Mouse (Mus musculus) heart, embryonic 12.5 days (tissue): ENCODE measurements around the gene Limch1. TPM values are rescaled to one million over a fixed set of nuclear protein-coding genes. Genes with fewer than 3 reads are reported as not detected.

Experiments used
- ATAC-seq: fragments of 200-750 bp; cut with Nextera tagmentation; 2 replicates; pipeline ENCODE4 v1.8.0; 2017; ENCODE audit warnings: moderate TSS enrichment, moderate library complexity; ENCODE audit not compliant: insufficient number of reproducible peaks, low FRiP score
- H3K27ac ChIP-seq: fragments of 300-500 bp; sonication (generic); 2 replicates; pipeline ENCODE4 v1.5.1; 2016; ENCODE audit warnings: mild to moderate bottlenecking, moderate library complexity; ENCODE audit not compliant: poor library complexity, severe bottlenecking
- H3K27me3 ChIP-seq: fragments of 300-500 bp; sonication (generic); replicated peaks from 2 replicates; pipeline ENCODE4 v1.6.1; 2016; ENCODE audit warnings: mild to moderate bottlenecking, moderate library complexity
- H3K36me3 ChIP-seq: fragments of 300-500 bp; sonication (generic); 2 replicates; pipeline ENCODE4 v1.6.1; 2016; ENCODE audit warnings: mild to moderate bottlenecking, moderate library complexity
- H3K4me1 ChIP-seq: fragments of 300-500 bp; sonication (generic); replicated peaks from 2 replicates; pipeline ENCODE4 v1.6.1; 2016; ENCODE audit warnings: mild to moderate bottlenecking
- H3K4me2 ChIP-seq: fragments of 300-500 bp; sonication (generic); 2 replicates; pipeline ENCODE4 v1.6.1; 2016; ENCODE audit warnings: mild to moderate bottlenecking, moderate library complexity
- H3K4me3 ChIP-seq: fragments of 300-500 bp; sonication (generic); 2 replicates; pipeline ENCODE4 v1.5.1; 2016; ENCODE audit warnings: mild to moderate bottlenecking
- H3K9ac ChIP-seq: fragments of 300-500 bp; sonication (generic); 2 replicates; pipeline ENCODE4 v1.6.1; 2016; ENCODE audit warnings: mild to moderate bottlenecking, moderate library complexity
- H3K9me3 ChIP-seq: fragments of 300-500 bp; sonication (generic); replicated peaks from 2 replicates; pipeline ENCODE4 v1.6.1; 2016; ENCODE audit warnings: mild to moderate bottlenecking, moderate library complexity
- WGBS: fragments of 180-500 bp; shearing (Covaris S2); methylation state at CpG from one replicate; pipeline ENCODE4 v1.1.7; 2016; 5-methylcytosine and 5-hydroxymethylcytosine counted together
- polyA plus RNA-seq: library from polyadenylated mRNA; unstranded; fragments of >200 nt; fragmentation: Nextera tagmentation; extraction: Ambion mirVana; gene quantifications from 2 replicates; pipeline ENCODE4 v1.2.1, GENCODE M21; 2016

Gene Limch1
- polyA plus RNA-seq, 1 experiment from 2014 or later: 25.0 TPM

- 58% methylated on average over 19 of the region's 19 CpGs for WGBS
- Histone ChIP-seq H3K9ac (no peak overlapping the region), H3K9me3 (no peaks in the 10 kb centered on the region), H3K4me3 (no peak overlapping the region), H3K27me3 (peaks cover 22% of the 10 kb centered on the region; the same call in 1 of the 2 replicates), H3K36me3 (0 out of 2 replicates have a peak, but pooled peaks cover 4% of the 10 kb centered on the region), H3K27ac (no peak overlapping the region), H3K4me1 (no peaks in the 10 kb centered on the region), H3K4me2 (no peak overlapping the region)
- ATAC-seq: no peak
These were observed 233.9 kb downstream of the Limch1 start for GRCm38 (mm10) chr5:66979332-66980218.

GRCm38 (mm10) chr5:66980862-66981261 is 235.2 kb downstream of the Limch1 start:
- H3K9me3 ChIP-seq: no peaks in the 10 kb centered on the region
- no peaks in the 10 kb centered on the region for H3K4me1 ChIP-seq
- H3K36me3 ChIP-seq: no peaks in the 10 kb centered on the region
- H3K4me3 ChIP-seq: no peak overlapping the region
- H3K9ac ChIP-seq: no peak overlapping the region
- peaks cover 31% of the 10 kb centered on the region for H3K27me3 ChIP-seq
- no peak for ATAC-seq
- H3K4me2 ChIP-seq: no peak overlapping the region
- 65% methylated on average over 4 of the region's 4 CpGs for WGBS
- no peak overlapping the region for H3K27ac ChIP-seq

GRCm38 (mm10) chr5:66983104-66983503 is 237.5 kb downstream of the Limch1 start:
- 81% methylated on average over 5 of the region's 5 CpGs for WGBS
- no peaks in the 10 kb centered on the region for H3K9me3 ChIP-seq
- H3K4me3 ChIP-seq: no peak overlapping the region
- H3K27ac ChIP-seq: no peak overlapping the region
- peaks cover 51% of the 10 kb centered on the region for H3K27me3 ChIP-seq
- ATAC-seq: no peak
- no peak overlapping the region for H3K9ac ChIP-seq
- H3K36me3 ChIP-seq: no peaks in the 10 kb centered on the region
- no peaks in the 10 kb centered on the region for H3K4me1 ChIP-seq
- H3K4me2 ChIP-seq: no peak overlapping the region

- Histone ChIP-seq H3K27me3 (peaks cover 75% of the 10 kb centered on the region), H3K4me2 (no peak overlapping the region), H3K9ac (no peak overlapping the region), H3K27ac (no peak overlapping the region), H3K4me3 (no peak overlapping the region), H3K9me3 (no peaks in the 10 kb centered on the region), H3K36me3 (no peaks in the 10 kb centered on the region), H3K4me1 (no peaks in the 10 kb centered on the region)
- ATAC-seq: no peak
- WGBS: 85% methylated on average over 4 of the region's 4 CpGs
These were observed 243.3 kb downstream of the Limch1 start for GRCm38 (mm10) chr5:66988926-66989325.

DNA sequence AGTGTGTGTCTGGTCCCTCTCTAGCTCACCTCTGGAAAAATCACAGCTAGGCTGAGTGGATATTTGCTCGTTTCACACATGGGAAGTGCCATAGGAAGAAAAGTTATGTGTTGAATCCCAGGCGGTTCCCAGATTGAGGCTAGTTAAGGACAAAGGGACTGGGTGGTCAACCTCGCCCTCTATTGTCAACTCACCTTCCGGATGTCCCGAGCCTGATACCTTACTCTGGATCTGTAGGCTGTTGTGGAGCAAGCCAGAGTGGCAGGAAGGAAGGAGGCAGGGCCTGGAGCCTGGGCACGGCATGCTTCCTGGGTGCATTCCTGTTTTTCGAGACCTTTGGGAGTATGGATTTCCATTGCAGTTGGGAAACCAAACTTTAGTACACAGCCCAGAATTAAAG is 243.9 kb downstream of the Limch1 start:
- 75% methylated on average over 7 of the region's 7 CpGs for WGBS
- H3K4me2 ChIP-seq: no peak overlapping the region
- H3K36me3 ChIP-seq: no peaks in the 10 kb centered on the region
- H3K27me3 ChIP-seq: peaks cover 78% of the 10 kb centered on the region
- no peak overlapping the region for H3K27ac ChIP-seq
- H3K9ac ChIP-seq: no peak overlapping the region
- no peak overlapping the region for H3K4me3 ChIP-seq
- no peaks in the 10 kb centered on the region for H3K4me1 ChIP-seq
- no peaks in the 10 kb centered on the region for H3K9me3 ChIP-seq
- ATAC-seq: no peak

GRCm38 (mm10) chr5:66992401-66992800 is 246.8 kb downstream of the Limch1 start:
- Histone ChIP-seq H3K9me3 (no peaks in the 10 kb centered on the region), H3K36me3 (no peaks in the 10 kb centered on the region), H3K4me3 (no peak overlapping the region), H3K9ac (no peak overlapping the region), H3K4me2 (no peak overlapping the region), H3K27me3 (peaks cover 76% of the 10 kb centered on the region), H3K4me1 (peaks cover 16% of the 10 kb centered on the region; the same call in 1 of the 2 replicates), H3K27ac (no peak overlapping the region)
- ATAC-seq: no peak
- WGBS: 67% methylated on average over 7 of the region's 7 CpGs

- Histone ChIP-seq H3K4me2 (no peak overlapping the region), H3K9ac (no peak overlapping the region), H3K4me3 (no peak overlapping the region), H3K9me3 (no peaks in the 10 kb centered on the region), H3K27me3 (peaks cover 77% of the 10 kb centered on the region), H3K36me3 (no peaks in the 10 kb centered on the region), H3K4me1 (peaks cover 17% of the 10 kb centered on the region; the same call in 1 of the 2 replicates), H3K27ac (no peak overlapping the region)
- WGBS: 69% methylated on average over 11 of the region's 11 CpGs
- ATAC-seq: no peak
These were observed 247.4 kb downstream of the Limch1 start for GRCm38 (mm10) chr5:66993076-66993475.

- ATAC-seq: no peak
- 6% methylated on average over 3 of the region's 3 CpGs for WGBS
- no peak overlapping the region for H3K4me3 ChIP-seq
- peaks cover 78% of the 10 kb centered on the region for H3K27me3 ChIP-seq
- H3K27ac ChIP-seq: no peak overlapping the region
- H3K36me3 ChIP-seq: no peaks in the 10 kb centered on the region
- no peak overlapping the region for H3K9ac ChIP-seq
- no peak overlapping the region for H3K4me2 ChIP-seq
- H3K4me1 ChIP-seq: peaks cover 17% of the 10 kb centered on the region; the same call in 1 of the 2 replicates
- H3K9me3 ChIP-seq: no peaks in the 10 kb centered on the region
These were observed 250.5 kb downstream of the Limch1 start for GRCm38 (mm10) chr5:66996124-66996523.

GRCm38 (mm10) chr5:66996886-66997599 is 251.4 kb downstream of the Limch1 start:
- Histone ChIP-seq H3K4me3 (peak overlapping the region; percentile 49), H3K36me3 (no peaks in the 10 kb centered on the region), H3K9ac (peak overlapping the region; percentile 25), H3K27me3 (peaks cover 71% of the 10 kb centered on the region), H3K27ac (no peak overlapping the region), H3K9me3 (no peaks in the 10 kb centered on the region), H3K4me1 (peaks cover 17% of the 10 kb centered on the region; the same call in 1 of the 2 replicates), H3K4me2 (peak overlapping the region; percentile 86)
- ATAC-seq: peak; percentile 51
- WGBS: 4% methylated on average over 33 of the region's 33 CpGs

DNA sequence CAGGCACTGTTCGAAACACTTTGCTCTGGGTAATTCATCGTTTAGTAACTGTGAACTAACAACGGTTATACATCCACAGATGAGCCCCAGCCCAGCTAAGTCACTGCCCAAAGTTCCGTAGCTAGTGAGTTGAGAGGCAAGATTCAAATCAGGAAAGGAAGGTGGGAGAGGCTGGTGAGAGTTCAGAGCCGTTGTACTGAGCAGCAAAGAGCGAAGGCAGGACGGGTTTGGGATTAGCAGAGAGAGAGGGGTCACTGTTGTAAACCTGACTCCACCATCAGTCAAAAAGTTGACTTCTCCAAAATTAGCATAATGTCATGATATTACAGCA is 251.9 kb downstream of the Limch1 start:
- Histone ChIP-seq H3K9ac (no peak overlapping the region), H3K27me3 (peaks cover 66% of the 10 kb centered on the region), H3K36me3 (no peaks in the 10 kb centered on the region), H3K4me2 (peak overlapping the region; percentile 86), H3K27ac (no peak overlapping the region), H3K4me3 (peak overlapping the region; percentile 49), H3K9me3 (no peaks in the 10 kb centered on the region), H3K4me1 (peaks cover 17% of the 10 kb centered on the region; the same call in 1 of the 2 replicates)
- WGBS: 20% methylated on average over 7 of the region's 7 CpGs
- no peak for ATAC-seq

- Histone ChIP-seq H3K9me3 (no peaks in the 10 kb centered on the region), H3K27me3 (peaks cover 60% of the 10 kb centered on the region), H3K4me2 (no peak overlapping the region), H3K9ac (no peak overlapping the region), H3K4me1 (peaks cover 17% of the 10 kb centered on the region; the same call in 1 of the 2 replicates), H3K27ac (no peak overlapping the region), H3K36me3 (no peaks in the 10 kb centered on the region), H3K4me3 (no peak overlapping the region)
- WGBS: 53% methylated on average over 6 of the region's 6 CpGs
- no peak for ATAC-seq
These were observed 252.7 kb downstream of the Limch1 start for GRCm38 (mm10) chr5:66998341-66998740.
